Mouse (Mus musculus): ENCODE measurements at regions not wholly inside any gene's neighbourhood (a gene's known extent, or its start where the extent isn't known, plus 50 kb on each side); places are given as distances from the start of the nearest gene placed in this dataset.

- TF ChIP-seq POLR2A (IDR thresholded peaks at IDR 0.05; ENCODE audit: low read depth, low read length) (no peak), CTCF (IDR thresholded peaks at IDR 0.05; ENCODE audit: extremely low read depth, insufficient read depth, insufficient read length, insufficient replicate concordance) (no peak)
These were observed 178.3 kb upstream of the 1700012A03Rik start for GRCm38 (mm10) chr6:31871766-31872165.

Measured in spleen, adult 2 months (tissue).